Mouse (Mus musculus) heart, adult 2 months (tissue): ENCODE measurements at regions not wholly inside any gene's neighbourhood (a gene's known extent, or its start where the extent isn't known, plus 50 kb on each side); places are given as distances from the start of the nearest gene placed in this dataset.
"Not testable (repeated sequence)": the region's sequence is repeated elsewhere in the genome, so short reads cannot be mapped to it uniquely, and the experiment has no call there.

Experiments
- DNase-seq, 2 experiments: peaks; one replicate each; pipeline ENCODE4 v3.0.0; 2021
- H3K27ac ChIP-seq: fragments of 200-600 bp; 2 replicates; pipeline ENCODE4 v1.8.1; 2022
- H3K27me3 ChIP-seq: fragments of 200-500 bp; 2 replicates; pipeline ENCODE4 v1.6.1; 2012; ENCODE audit warnings: mild to moderate bottlenecking, low read length, inconsistent platforms, mixed read lengths; ENCODE audit not compliant: control insufficient read depth, insufficient read depth
- H3K36me3 ChIP-seq: fragments of 200-500 bp; 2 replicates; pipeline ENCODE4 v1.6.1; 2012; ENCODE audit warnings: low read length, inconsistent platforms; ENCODE audit not compliant: control insufficient read depth, insufficient read depth
- H3K4me1 ChIP-seq: fragments of 200-500 bp; 2 replicates; pipeline ENCODE4 v1.6.1; 2011; ENCODE audit warnings: low read length; ENCODE audit not compliant: control insufficient read depth, insufficient read depth
- H3K4me3 ChIP-seq: fragments of 200-600 bp; 2 replicates; pipeline ENCODE4 v1.8.1; 2022
- H3K79me2 ChIP-seq: fragments of 200-500 bp; replicated peaks from 2 replicates; pipeline ENCODE4 v1.6.1; 2012; ENCODE audit warnings: mild to moderate bottlenecking, inconsistent platforms, low read length, moderate library complexity, mixed read lengths; ENCODE audit not compliant: control insufficient read depth, insufficient read depth
- H3K9ac ChIP-seq: fragments of 200-500 bp; 2 replicates; pipeline ENCODE4 v1.6.1; 2012; ENCODE audit warnings: low read depth, mild to moderate bottlenecking, control low read depth, inconsistent platforms, low read length, mixed read lengths
- CTCF ChIP-seq: fragments of 200-600 bp; IDR thresholded peaks from 2 replicates; pipeline ENCODE4 v1.8.1; 2022; ENCODE audit warnings: antibody characterized with exemption, mild to moderate bottlenecking, moderate library complexity
- EP300 ChIP-seq: fragments of 200-500 bp; IDR thresholded peaks from 2 replicates; pipeline ENCODE4 v1.6.1; 2011; ENCODE audit warnings: low read depth, low read length, control low read depth; ENCODE audit not compliant: insufficient read depth
- POLR2A ChIP-seq: fragments of 200-500 bp; IDR thresholded peaks from 2 replicates; pipeline ENCODE4 v1.6.1; 2011; ENCODE audit warnings: mild to moderate bottlenecking, low read depth, low read length, control low read depth; ENCODE audit not compliant: insufficient read depth
- WGBS: fragments of 180-500 bp; shearing (Covaris S2); methylation state at CpG from one replicate; pipeline ENCODE4 v1.1.7; 2018; 5-methylcytosine and 5-hydroxymethylcytosine counted together
- intact Hi-C: fragments of 180-260 bp; cut with DNase I; formaldehyde crosslinking; loops from one replicate; pipeline ENCODE4 v1.15.1; 2025

GRCm38 (mm10) chr2:171586853-171587220, 456.4 kb downstream of the Cbln4 start:
- TF ChIP-seq EP300 (no peak), POLR2A (no peak), CTCF (no peak)
- H3K36me3 ChIP-seq, result no peaks in the 10 kb centered on the region
- intact Hi-C loops, result no loop called here
- no peaks in the 10 kb centered on the region for H3K27me3 ChIP-seq
- no peaks in the 10 kb centered on the region for H3K79me2 ChIP-seq
- no peak overlapping the region for H3K27ac ChIP-seq
- no peak overlapping the region for H3K9ac ChIP-seq
- H3K4me3 ChIP-seq, result no peak overlapping the region
- DNase-seq, result no peak
- 88% methylated on average over 4 of the region's 4 CpGs for WGBS
- H3K4me1 ChIP-seq, result no peaks in the 10 kb centered on the region

- no peaks in the 10 kb centered on the region for H3K36me3 ChIP-seq
- DNase-seq, result no peak
- no peaks in the 10 kb centered on the region for H3K79me2 ChIP-seq
- H3K4me3 ChIP-seq, result no peak overlapping the region
- H3K9ac ChIP-seq, result no peak overlapping the region
- intact Hi-C loops, result no loop called here
- 89% methylated on average over 6 of the region's 6 CpGs for WGBS
- no peaks in the 10 kb centered on the region for H3K27me3 ChIP-seq
- no peaks in the 10 kb centered on the region for H3K4me1 ChIP-seq
- TF ChIP-seq EP300 (no peak), POLR2A (no peak), CTCF (no peak)
- no peak overlapping the region for H3K27ac ChIP-seq
Measured at GRCm38 (mm10) chr2:171586217-171586852, 456.9 kb downstream of the Cbln4 start.

DNA sequence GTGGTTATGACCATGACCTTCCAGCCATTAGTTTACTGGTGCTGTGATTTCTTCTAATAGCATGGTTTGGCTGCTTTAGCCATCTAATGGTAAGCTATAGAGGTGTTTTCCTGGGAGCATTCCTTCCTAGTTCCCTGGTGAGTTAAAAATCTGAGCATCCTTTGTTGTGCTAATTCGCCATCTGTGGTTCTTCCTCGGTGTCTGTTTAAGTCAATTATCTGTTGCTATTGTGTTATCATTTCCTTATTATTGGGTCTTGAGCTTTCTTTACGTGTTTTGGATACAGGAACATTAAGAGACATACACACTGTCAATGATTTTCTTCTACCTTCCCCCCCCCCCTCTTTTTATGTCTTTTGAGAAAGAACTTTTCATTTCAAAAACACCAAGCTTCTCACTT, 468.9 kb downstream of the Cbln4 start:
- no peaks in the 10 kb centered on the region for H3K27me3 ChIP-seq
- H3K4me1 ChIP-seq, result no peaks in the 10 kb centered on the region
- no peaks in the 10 kb centered on the region for H3K36me3 ChIP-seq
- no peaks in the 10 kb centered on the region for H3K79me2 ChIP-seq
- 70% methylated on average over 3 of the region's 3 CpGs for WGBS
- DNase-seq, result no peak
- H3K4me3 ChIP-seq, result no peak overlapping the region
- TF ChIP-seq EP300 (no peak), CTCF (no peak), POLR2A (no peak)
- no peak overlapping the region for H3K27ac ChIP-seq
- H3K9ac ChIP-seq, result no peak overlapping the region
- intact Hi-C loops, result no loop called here

GRCm38 (mm10) chr2:171562656-171563055, 480.6 kb downstream of the Cbln4 start:
- H3K27me3 ChIP-seq, result no peaks in the 10 kb centered on the region; the same call in 1 of the 2 replicates
- no peak overlapping the region for H3K27ac ChIP-seq
- H3K4me3 ChIP-seq, result no peak overlapping the region
- intact Hi-C loops, result no loop called here
- DNase-seq, result no peak
- no peaks in the 10 kb centered on the region for H3K79me2 ChIP-seq
- no peaks in the 10 kb centered on the region for H3K4me1 ChIP-seq
- 86% methylated on average over 5 of the region's 5 CpGs for WGBS
- no peak overlapping the region for H3K9ac ChIP-seq
- H3K36me3 ChIP-seq, result no peaks in the 10 kb centered on the region
- TF ChIP-seq EP300 (no peak), CTCF (no peak), POLR2A (no peak)

- 77% methylated on average over 18 of the region's 18 CpGs for WGBS
- H3K36me3 ChIP-seq, H3K27me3 ChIP-seq, H3K4me1 ChIP-seq, H3K4me3 ChIP-seq, H3K79me2 ChIP-seq, H3K27ac ChIP-seq, DNase-seq, H3K9ac ChIP-seq, intact Hi-C loops: not testable (repeated sequence)
Measured at GRCm38 (mm10) chr2:171542768-171543167, 500.5 kb downstream of the Cbln4 start.

GRCm38 (mm10) chr2:171514876-171515275, 528.4 kb downstream of the Cbln4 start:
- Histone ChIP-seq H3K27me3 (no peaks in the 10 kb centered on the region), H3K9ac (no peak overlapping the region), H3K4me1 (no peaks in the 10 kb centered on the region), H3K79me2 (no peaks in the 10 kb centered on the region), H3K27ac (no peak overlapping the region), H3K4me3 (no peak overlapping the region), H3K36me3 (no peaks in the 10 kb centered on the region)
- intact Hi-C loops, result no loop called here
- TF ChIP-seq CTCF (no peak), POLR2A (no peak)
- WGBS, result 81% methylated on average over 5 of the region's 5 CpGs
- no peak for DNase-seq
